Mouse (Mus musculus) neural tube, embryonic 13.5 days (tissue): Measurements from ENCODE around the gene Tex30. TPM values are rescaled to one million over a fixed set of nuclear protein-coding genes. Genes with fewer than 3 reads are reported as not detected.
"Not testable (repeated sequence)": the region's sequence is repeated elsewhere in the genome, so short reads cannot be mapped to it uniquely, and the experiment has no call there.

Experiments
- ATAC-seq: fragments of 200-750 bp; cut with Nextera tagmentation; 2 replicates; pipeline ENCODE4 v1.8.0; 2017; ENCODE audit warnings: low read depth, mild to moderate bottlenecking, moderate TSS enrichment, moderate library complexity
- H3K27ac ChIP-seq: fragments of 300-500 bp; sonication (generic); replicated peaks from 2 replicates; pipeline ENCODE4 v1.5.1; 2015; ENCODE audit warnings: moderate library complexity, mild to moderate bottlenecking, inconsistent platforms
- H3K27me3 ChIP-seq: fragments of 300-500 bp; sonication (generic); 2 replicates; pipeline ENCODE4 v1.6.1; 2015; ENCODE audit warnings: mild to moderate bottlenecking, inconsistent platforms
- H3K36me3 ChIP-seq: fragments of 300-500 bp; sonication (generic); 2 replicates; pipeline ENCODE4 v1.6.1; 2015; ENCODE audit warnings: mild to moderate bottlenecking, inconsistent platforms
- H3K4me1 ChIP-seq: fragments of 300-500 bp; sonication (generic); replicated peaks from 2 replicates; pipeline ENCODE4 v1.6.1; 2015; ENCODE audit warnings: inconsistent platforms
- H3K4me2 ChIP-seq: fragments of 300-500 bp; sonication (generic); 2 replicates; pipeline ENCODE4 v1.6.1; 2015; ENCODE audit warnings: inconsistent platforms, mild to moderate bottlenecking, moderate library complexity
- H3K4me3 ChIP-seq: fragments of 300-500 bp; sonication (generic); 2 replicates; pipeline ENCODE4 v1.5.1; 2015; ENCODE audit warnings: mild to moderate bottlenecking, inconsistent platforms
- H3K9ac ChIP-seq: fragments of 300-500 bp; sonication (generic); 2 replicates; pipeline ENCODE4 v1.6.1; 2015; ENCODE audit warnings: moderate library complexity, mild to moderate bottlenecking, inconsistent platforms
- H3K9me3 ChIP-seq: fragments of 300-500 bp; sonication (generic); 2 replicates; pipeline ENCODE4 v1.6.1; 2016; ENCODE audit warnings: inconsistent platforms
- WGBS: fragments of 180-500 bp; shearing (Covaris S2); methylation state at CpG from one replicate; pipeline ENCODE4 v1.1.7; 2015; 5-methylcytosine and 5-hydroxymethylcytosine counted together
- polyA plus RNA-seq: library from polyadenylated mRNA; unstranded; fragments of >200 nt; fragmentation: Nextera tagmentation; extraction: Ambion mirVana; gene quantifications from 2 replicates; pipeline ENCODE4 v1.2.1, GENCODE M21; 2015

Gene Tex30
- polyA plus RNA-seq, 1 experiment from 2014 or later, result 49.1 TPM

- Histone ChIP-seq H3K4me2 (peak overlapping the region; percentile 81), H3K27ac (no peak overlapping the region), H3K4me3 (peak overlapping the region; percentile 78), H3K27me3 (no peaks in the 10 kb centered on the region), H3K9me3 (no peaks in the 10 kb centered on the region), H3K36me3 (peaks cover 32% of the 10 kb centered on the region), H3K4me1 (peaks cover 25% of the 10 kb centered on the region), H3K9ac (no peak overlapping the region)
- no peak for ATAC-seq
These were observed 15.3 kb upstream of the Tex30 start for GRCm38 (mm10) chr1:44117571-44117970.

- WGBS, result 15% methylated on average over 5 of the region's 5 CpGs
- 0 out of 2 replicates have a peak, but pooled peaks have one; percentile 42 for ATAC-seq
These were observed 698 bp upstream of the Tex30 start for GRCm38 (mm10) chr1:44102939-44103338.

GRCm38 (mm10) chr1:44101448-44102225 lies 604 bp downstream of the Tex30 start:
- H3K27ac ChIP-seq, result peak overlapping the region; percentile 89
- peak overlapping the region; percentile 78 for H3K9ac ChIP-seq
- H3K4me3 ChIP-seq, result peak overlapping the region; percentile 75
- peak overlapping the region; percentile 72 for H3K4me2 ChIP-seq
- WGBS, result under 1% methylated on average over 55 of the region's 55 CpGs
- H3K36me3 ChIP-seq, result peaks cover 27% of the 10 kb centered on the region
- H3K27me3 ChIP-seq, result no peaks in the 10 kb centered on the region
- ATAC-seq, result peak; percentile 84
- H3K9me3 ChIP-seq, result no peaks in the 10 kb centered on the region
- peaks cover 16% of the 10 kb centered on the region; the same call in 1 of the 2 replicates for H3K4me1 ChIP-seq

More at GRCm38 (mm10) chr1:44102939-44103338, 698 bp upstream of the Tex30 start:
- peak overlapping the region; percentile 72 for H3K4me2 ChIP-seq
- no peak overlapping the region for H3K27ac ChIP-seq
- peaks cover 16% of the 10 kb centered on the region; the same call in 1 of the 2 replicates for H3K4me1 ChIP-seq
- H3K27me3 ChIP-seq, result no peaks in the 10 kb centered on the region
- peak overlapping the region; percentile 75 for H3K4me3 ChIP-seq
- H3K36me3 ChIP-seq, result peaks cover 27% of the 10 kb centered on the region
- peak overlapping the region; percentile 54; the same call in 1 of the 2 replicates for H3K9ac ChIP-seq
- H3K9me3 ChIP-seq, result no peaks in the 10 kb centered on the region

GRCm38 (mm10) chr1:44064625-44065024 lies 37.6 kb downstream of the Tex30 start:
- WGBS, result 0% methylated on average over 1 of the region's 1 CpGs
- ATAC-seq, result no peak
- H3K36me3 ChIP-seq, result no peaks in the 10 kb centered on the region

GRCm38 (mm10) chr1:44063439-44063838 lies 38.8 kb downstream of the Tex30 start:
- no peak overlapping the region for H3K4me2 ChIP-seq
- H3K9ac ChIP-seq, result no peak overlapping the region
- WGBS, result 93% methylated on average over 6 of the region's 6 CpGs
- ATAC-seq, result no peak
- H3K4me1 ChIP-seq, result no peaks in the 10 kb centered on the region
- no peaks in the 10 kb centered on the region for H3K9me3 ChIP-seq
- H3K27ac ChIP-seq, result no peak overlapping the region
- H3K36me3 ChIP-seq, result no peaks in the 10 kb centered on the region
- H3K27me3 ChIP-seq, result no peaks in the 10 kb centered on the region
- H3K4me3 ChIP-seq, result no peak overlapping the region

More at GRCm38 (mm10) chr1:44064625-44065024, 37.6 kb downstream of the Tex30 start:
- no peak overlapping the region for H3K4me2 ChIP-seq
- no peaks in the 10 kb centered on the region for H3K4me1 ChIP-seq
- no peak overlapping the region for H3K9ac ChIP-seq
- no peak overlapping the region for H3K4me3 ChIP-seq
- no peaks in the 10 kb centered on the region for H3K27me3 ChIP-seq
- H3K9me3 ChIP-seq, result no peaks in the 10 kb centered on the region
- no peak overlapping the region for H3K27ac ChIP-seq

GRCm38 (mm10) chr1:44061836-44062235 lies 40.4 kb downstream of the Tex30 start, which contains the start of gene Gm8251:
TSS of gene Gm8251 (minus strand) at chr1:44061936.
- Histone ChIP-seq H3K27me3 (no peaks in the 10 kb centered on the region), H3K9me3 (no peaks in the 10 kb centered on the region), H3K4me2 (no peak within 1 kb of the TSS), H3K27ac (no peak within 1 kb of the TSS), H3K4me3 (no peak within 1 kb of the TSS), H3K4me1 (no peaks in the 10 kb centered on the region), H3K9ac (no peak within 1 kb of the TSS), H3K36me3 (no peaks in the 10 kb centered on the region)
- 90% methylated on average over 2 of the region's 2 CpGs for WGBS
- no peak for ATAC-seq

GRCm38 (mm10) chr1:44057805-44058204 lies 44.4 kb downstream of the Tex30 start:
- Histone ChIP-seq H3K27me3 (no peaks in the 10 kb centered on the region), H3K4me3 (no peak overlapping the region), H3K27ac (no peak overlapping the region), H3K9me3 (no peaks in the 10 kb centered on the region), H3K36me3 (no peaks in the 10 kb centered on the region), H3K4me2 (no peak overlapping the region), H3K9ac (no peak overlapping the region), H3K4me1 (no peaks in the 10 kb centered on the region)
- no peak for ATAC-seq
- WGBS, result 82% methylated on average over 3 of the region's 3 CpGs

- Histone ChIP-seq H3K9ac (no peak overlapping the region), H3K27me3 (no peaks in the 10 kb centered on the region), H3K9me3 (no peaks in the 10 kb centered on the region), H3K4me1 (peaks cover 8% of the 10 kb centered on the region), H3K27ac (no peak overlapping the region), H3K36me3 (no peaks in the 10 kb centered on the region), H3K4me3 (no peak overlapping the region), H3K4me2 (no peak overlapping the region)
- WGBS, result 81% methylated on average over 2 of the region's 2 CpGs
- ATAC-seq, result no peak
These were observed 55.7 kb downstream of the Tex30 start for GRCm38 (mm10) chr1:44046556-44046955.

- H3K9me3 ChIP-seq, H3K9ac ChIP-seq, H3K4me2 ChIP-seq, H3K4me3 ChIP-seq, H3K36me3 ChIP-seq, ATAC-seq, H3K27ac ChIP-seq, H3K4me1 ChIP-seq, H3K27me3 ChIP-seq: not testable (repeated sequence)
- 87% methylated on average over 5 of the region's 5 CpGs for WGBS
These were observed 56.6 kb downstream of the Tex30 start for GRCm38 (mm10) chr1:44045689-44046088.

GRCm38 (mm10) chr1:44042555-44042915 lies 59.7 kb downstream of the Tex30 start:
- H3K4me3 ChIP-seq, result peak overlapping the region; percentile 47
- ATAC-seq, result peak; percentile 84
- H3K27me3 ChIP-seq, result no peaks in the 10 kb centered on the region
- peak overlapping the region; percentile 69 for H3K9ac ChIP-seq
- H3K27ac ChIP-seq, result no peak overlapping the region
- no peaks in the 10 kb centered on the region for H3K9me3 ChIP-seq
- H3K4me2 ChIP-seq, result peak overlapping the region; percentile 75
- peaks cover 8% of the 10 kb centered on the region for H3K4me1 ChIP-seq
- no peaks in the 10 kb centered on the region for H3K36me3 ChIP-seq
- WGBS, result 1% methylated on average over 6 of the region's 6 CpGs

GRCm38 (mm10) chr1:44041797-44042554 lies 60.3 kb downstream of the Tex30 start:
- H3K27ac ChIP-seq, result no peak overlapping the region

More at GRCm38 (mm10) chr1:44041797-44042554, 60.3 kb downstream of the Tex30 start:
- no peaks in the 10 kb centered on the region for H3K36me3 ChIP-seq
- H3K4me3 ChIP-seq, result peak overlapping the region; percentile 47
- peaks cover 8% of the 10 kb centered on the region for H3K4me1 ChIP-seq
- peak overlapping the region; percentile 69 for H3K9ac ChIP-seq
- H3K4me2 ChIP-seq, result peak overlapping the region; percentile 75
- ATAC-seq, result peak; percentile 81
- 3% methylated on average over 17 of the region's 17 CpGs for WGBS
- no peaks in the 10 kb centered on the region for H3K9me3 ChIP-seq
- no peaks in the 10 kb centered on the region for H3K27me3 ChIP-seq
